Mouse (Mus musculus): Measurements from ENCODE around the gene Prpf40a. TPM values are rescaled to one million over a fixed set of nuclear protein-coding genes. Genes with fewer than 3 reads are reported as not detected.

The Prpf40a gene
- total and polyA plus RNA-seq, 3 experiments, result 81.5 to 154 (median 91.6) TPM

DNA sequence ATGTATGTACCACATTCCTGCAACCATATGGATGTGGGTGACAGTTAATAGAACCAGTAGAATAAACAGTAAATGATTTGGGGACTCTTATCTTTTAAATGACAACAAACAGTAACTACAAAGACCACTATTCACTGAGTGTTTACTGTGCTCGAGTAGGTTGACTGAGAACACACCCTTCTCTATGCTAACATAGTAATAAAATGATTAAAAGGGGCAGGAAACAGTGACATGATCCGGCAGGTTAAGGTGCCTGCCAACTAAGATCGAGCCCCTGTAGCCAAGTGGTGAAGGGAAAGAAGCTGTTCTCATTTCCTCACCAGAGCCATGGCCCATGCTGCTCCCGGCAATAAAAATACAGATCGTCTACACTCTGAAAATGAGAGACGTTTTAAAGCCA is 62.0 kb downstream of the Prpf40a start:
- H3K79me2 ChIP-seq (replicated peaks; ENCODE audit: control insufficient read depth, extremely low read depth, insufficient read depth, poor library complexity, severe bottlenecking), result no peaks in the 10 kb centered on the region
- H3K9me3 ChIP-seq (replicated peaks; ENCODE audit: low read length), result no peaks in the 10 kb centered on the region
- DNase-seq (ENCODE audit: extremely low read depth), result no peak
- dilution Hi-C loops (cut with MboI; ENCODE audit: extremely low pct_ligation_motif_present, extremely low pct_unique_long_range_greater_than_20kb, low sequenced_read_pairs), result no loop called here
- in situ Hi-C loops (cut with MboI; ENCODE audit: low pct_ligation_motif_present, low pct_unique_long_range_greater_than_20kb, low sequenced_read_pairs), result loop anchor here (10.0 kb wide), 1 partner anchor 374 kb away; no protein-coding TSS in a partner anchor
- no peak overlapping the region for H3K4me3 ChIP-seq (replicated peaks in 1 of 3; ENCODE audit: low read depth in 2 of 3, low read length in 2 of 3, poor library complexity in 1 of 3)
- no peaks in the 10 kb centered on the region for H3K27me3 ChIP-seq (replicated peaks)
- H3K27ac ChIP-seq (ENCODE audit: insufficient read depth, low read depth), result no peak overlapping the region
- TF ChIP-seq HCFC1 (IDR thresholded peaks at IDR 0.05; ENCODE audit: low read depth, low read length) (no peak), USF1 (IDR thresholded peaks at IDR 0.05; ENCODE audit: low read depth, low read length) (no peak), SIN3A (IDR thresholded peaks at IDR 0.05; ENCODE audit: low read length) (no peak), BHLHE40 (IDR thresholded peaks at IDR 0.05; ENCODE audit: low read depth, low read length) (no peak), MYC (IDR thresholded peaks at IDR 0.05; ENCODE audit: low read depth, low read length) (no peak), POLR2A (IDR thresholded peaks at IDR 0.05; ENCODE audit: low read depth, low read length) (no peak), CHD2 (IDR thresholded peaks at IDR 0.05; ENCODE audit: low read length) (no peak), MXI1 (IDR thresholded peaks at IDR 0.05; ENCODE audit: low read depth, low read length) (no peak), CTCF (conservative IDR thresholded peaks at IDR 0.05 in 1 of 2, IDR thresholded peaks at IDR 0.05 in 1 of 2; ENCODE audit: low read depth in 2 of 2, low read length in 2 of 2) (no peak), POLR2AphosphoS2 (IDR thresholded peaks at IDR 0.05; ENCODE audit: low read depth, low read length) (no peak), UBTF (IDR thresholded peaks at IDR 0.05; ENCODE audit: low read depth, low read length) (no peak), MAZ (IDR thresholded peaks at IDR 0.05; ENCODE audit: low read depth, low read length) (no peak), ZMIZ1 (IDR thresholded peaks at IDR 0.05; ENCODE audit: low read depth, low read length) (no peak), TBP (conservative IDR thresholded peaks at IDR 0.05; ENCODE audit: low read depth, low read length) (no peak), ETS1 (conservative IDR thresholded peaks at IDR 0.05; ENCODE audit: low read depth, low read length) (no peak), NRF1 (IDR thresholded peaks at IDR 0.05; ENCODE audit: low read depth, low read length) (no peak), PAX5 (IDR thresholded peaks at IDR 0.05; ENCODE audit: low read length) (no peak)
- H3K4me2 ChIP-seq (ENCODE audit: insufficient read depth, low read depth, poor library complexity, severe bottlenecking), result no peak overlapping the region
- no peak overlapping the region for H3K9ac ChIP-seq (ENCODE audit: insufficient read depth, low read depth)
- no peaks in the 10 kb centered on the region for H3K4me1 ChIP-seq (ENCODE audit: control insufficient read depth in 1 of 2, insufficient read depth in 2 of 2)
- peaks cover 0 to 14% of the 10 kb centered on the region in 2 experiments for H3K36me3 ChIP-seq (replicated peaks in 1 of 2; ENCODE audit: control insufficient read depth in 1 of 2, insufficient read depth in 1 of 2, low read length in 1 of 2)

DNA sequence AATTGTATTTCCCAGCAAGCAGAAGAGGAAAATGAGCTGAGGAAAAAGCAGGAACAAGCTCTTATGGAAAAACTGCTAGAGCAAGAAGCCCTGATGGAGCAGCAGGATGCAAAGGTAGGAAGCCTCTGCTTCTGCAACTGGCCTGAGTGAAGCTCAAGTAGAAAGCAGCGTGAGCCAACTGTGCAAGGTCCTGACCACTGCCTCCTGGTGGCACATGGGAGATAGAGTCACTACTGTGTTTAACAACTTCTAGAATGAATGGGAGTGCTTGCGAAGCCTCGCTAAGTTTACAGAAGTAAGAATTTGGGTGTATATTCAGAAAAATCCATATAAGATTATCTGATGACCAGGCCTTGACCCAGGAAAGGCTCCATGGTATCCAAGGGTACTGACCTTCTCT is 65.1 kb downstream of the Prpf40a start:
- in situ Hi-C loops (cut with MboI; ENCODE audit: low pct_ligation_motif_present, low pct_unique_long_range_greater_than_20kb, low sequenced_read_pairs) (loop anchor here (10.0 kb wide), 1 partner anchor 371 kb away; no protein-coding TSS in a partner anchor), dilution Hi-C loops (cut with MboI; ENCODE audit: extremely low pct_ligation_motif_present, extremely low pct_unique_long_range_greater_than_20kb, low sequenced_read_pairs) (no loop called here)
- no peaks in the 10 kb centered on the region for H3K4me1 ChIP-seq (ENCODE audit: control insufficient read depth in 1 of 2, insufficient read depth in 2 of 2)
- no peaks in the 10 kb centered on the region for H3K9me3 ChIP-seq (replicated peaks; ENCODE audit: low read length)
- no peak overlapping the region for H3K27ac ChIP-seq (ENCODE audit: insufficient read depth, low read depth)
- H3K79me2 ChIP-seq (replicated peaks; ENCODE audit: control insufficient read depth, extremely low read depth, insufficient read depth, poor library complexity, severe bottlenecking), result no peaks in the 10 kb centered on the region
- H3K9ac ChIP-seq (ENCODE audit: insufficient read depth, low read depth), result no peak overlapping the region
- no peak overlapping the region for H3K4me3 ChIP-seq (replicated peaks in 1 of 3; ENCODE audit: low read depth in 2 of 3, low read length in 2 of 3, poor library complexity in 1 of 3)
- peaks cover 0 to 2% of the 10 kb centered on the region in 2 experiments for H3K36me3 ChIP-seq (replicated peaks in 1 of 2; ENCODE audit: control insufficient read depth in 1 of 2, insufficient read depth in 1 of 2, low read length in 1 of 2)
- TF ChIP-seq NELFE (IDR thresholded peaks at IDR 0.05; ENCODE audit: low read depth, low read length), result no peak
- peak in 1 of 2 experiments; percentile 49; a peak in 2 of 4 replicates for TF ChIP-seq CTCF (conservative IDR thresholded peaks at IDR 0.05 in 1 of 2, IDR thresholded peaks at IDR 0.05 in 1 of 2; ENCODE audit: low read depth in 2 of 2, low read length in 2 of 2)
- peak; percentile 15; the same call in 1 of the 2 replicates for TF ChIP-seq SMC3 (IDR thresholded peaks at IDR 0.05; ENCODE audit: low read depth, low read length)
- TF ChIP-seq CHD1 (IDR thresholded peaks at IDR 0.05; ENCODE audit: low read depth, low read length), result no peak
- no peak for TF ChIP-seq GABPA (IDR thresholded peaks at IDR 0.05; ENCODE audit: insufficient replicate concordance, low read depth, low read length)
- TF ChIP-seq MAZ (IDR thresholded peaks at IDR 0.05; ENCODE audit: low read depth, low read length), result no peak
- no peak for TF ChIP-seq PAX5 (IDR thresholded peaks at IDR 0.05; ENCODE audit: low read length)
- no peak for TF ChIP-seq MAX (IDR thresholded peaks at IDR 0.05; ENCODE audit: low read length)
- no peak for TF ChIP-seq NRF1 (IDR thresholded peaks at IDR 0.05; ENCODE audit: low read depth, low read length)
- DNase-seq (ENCODE audit: extremely low read depth), result no peak
- H3K27me3 ChIP-seq (replicated peaks), result no peaks in the 10 kb centered on the region
- no peak overlapping the region for H3K4me2 ChIP-seq (ENCODE audit: insufficient read depth, low read depth, poor library complexity, severe bottlenecking)
